Mouse (Mus musculus) neural tube, embryonic 12.5 days (tissue): ENCODE results near the gene Mark3. TPM values are rescaled to one million over a fixed set of nuclear protein-coding genes. Genes with fewer than 3 reads are reported as not detected.
A peak's percentile ranks its signal among the peaks of the same experiment; 100 is the strongest.

ENCODE experiments used
- ATAC-seq: fragments of 200-750 bp; cut with Nextera tagmentation; 2 replicates; pipeline ENCODE4 v1.8.0; 2017; ENCODE audit warnings: low read depth, mild to moderate bottlenecking, moderate TSS enrichment, moderate library complexity; ENCODE audit not compliant: low FRiP score
- H3K27ac ChIP-seq: fragments of 300-500 bp; sonication (generic); 2 replicates; pipeline ENCODE4 v1.5.1; 2016
- H3K27me3 ChIP-seq: fragments of 300-500 bp; sonication (generic); replicated peaks from 2 replicates; pipeline ENCODE4 v1.6.1; 2016; ENCODE audit warnings: mild to moderate bottlenecking
- H3K36me3 ChIP-seq: fragments of 300-500 bp; sonication (generic); 2 replicates; pipeline ENCODE4 v1.6.1; 2016; ENCODE audit warnings: mild to moderate bottlenecking
- H3K4me1 ChIP-seq: fragments of 300-500 bp; sonication (generic); 2 replicates; pipeline ENCODE4 v1.6.1; 2016
- H3K4me2 ChIP-seq: fragments of 300-500 bp; sonication (generic); replicated peaks from 2 replicates; pipeline ENCODE4 v1.6.1; 2016; ENCODE audit warnings: mild to moderate bottlenecking
- H3K4me3 ChIP-seq: fragments of 300-500 bp; sonication (generic); 2 replicates; pipeline ENCODE4 v1.5.1; 2016
- H3K9ac ChIP-seq: fragments of 300-500 bp; sonication (generic); 2 replicates; pipeline ENCODE4 v1.6.1; 2016; ENCODE audit warnings: mild to moderate bottlenecking
- H3K9me3 ChIP-seq: fragments of 300-500 bp; sonication (generic); 2 replicates; pipeline ENCODE4 v1.6.1; 2016; ENCODE audit warnings: mild to moderate bottlenecking
- WGBS: fragments of 180-500 bp; shearing (Covaris S2); methylation state at CpG from one replicate; pipeline ENCODE4 v1.1.7; 2016; 5-methylcytosine and 5-hydroxymethylcytosine counted together
- polyA plus RNA-seq: library from polyadenylated mRNA; unstranded; fragments of >200 nt; fragmentation: Nextera tagmentation; extraction: Ambion mirVana; gene quantifications from 2 replicates; pipeline ENCODE4 v1.2.1, GENCODE M21; 2016

Gene Mark3
- polyA plus RNA-seq, 1 experiment from 2014 or later, result 88.3 TPM

GRCm38 (mm10) chr12:111598902-111599301, 24.6 kb downstream of the Mark3 start:
- Histone ChIP-seq H3K27ac (no peak overlapping the region), H3K27me3 (no peaks in the 10 kb centered on the region), H3K4me2 (no peak overlapping the region), H3K4me3 (no peak overlapping the region), H3K9me3 (no peaks in the 10 kb centered on the region), H3K9ac (no peak overlapping the region), H3K4me1 (no peaks in the 10 kb centered on the region), H3K36me3 (peaks cover 64% of the 10 kb centered on the region)
- ATAC-seq, result no peak
- 100% methylated on average over 1 of the region's 1 CpGs for WGBS

- Histone ChIP-seq H3K36me3 (peaks cover 60% of the 10 kb centered on the region), H3K4me2 (no peak overlapping the region), H3K9me3 (no peaks in the 10 kb centered on the region), H3K4me3 (no peak overlapping the region), H3K4me1 (no peaks in the 10 kb centered on the region), H3K9ac (no peak overlapping the region), H3K27ac (no peak overlapping the region), H3K27me3 (no peaks in the 10 kb centered on the region)
- 90% methylated on average over 5 of the region's 5 CpGs for WGBS
- ATAC-seq, result no peak
Observed at GRCm38 (mm10) chr12:111599640-111600039, 25.3 kb downstream of the Mark3 start.

GRCm38 (mm10) chr12:111603871-111604270, 29.5 kb downstream of the Mark3 start:
- Histone ChIP-seq H3K27me3 (no peaks in the 10 kb centered on the region), H3K9ac (no peak overlapping the region), H3K27ac (no peak overlapping the region), H3K4me3 (no peak overlapping the region), H3K9me3 (no peaks in the 10 kb centered on the region), H3K4me2 (no peak overlapping the region), H3K36me3 (peaks cover 38% of the 10 kb centered on the region), H3K4me1 (no peaks in the 10 kb centered on the region)
- WGBS, result 94% methylated on average over 3 of the region's 3 CpGs
- ATAC-seq, result no peak

GRCm38 (mm10) chr12:111605619-111606018, 31.3 kb downstream of the Mark3 start:
- WGBS, result 95% methylated on average over 2 of the region's 2 CpGs
- Histone ChIP-seq H3K27ac (no peak overlapping the region), H3K4me2 (no peak overlapping the region), H3K27me3 (no peaks in the 10 kb centered on the region), H3K4me3 (no peak overlapping the region), H3K36me3 (peaks cover 34% of the 10 kb centered on the region), H3K4me1 (no peaks in the 10 kb centered on the region), H3K9me3 (no peaks in the 10 kb centered on the region), H3K9ac (no peak overlapping the region)
- ATAC-seq, result no peak

- Histone ChIP-seq H3K4me2 (no peak overlapping the region), H3K36me3 (peaks cover 44% of the 10 kb centered on the region), H3K4me1 (no peaks in the 10 kb centered on the region), H3K27ac (no peak overlapping the region), H3K27me3 (no peaks in the 10 kb centered on the region), H3K4me3 (no peak overlapping the region), H3K9me3 (no peaks in the 10 kb centered on the region), H3K9ac (no peak overlapping the region)
- ATAC-seq, result no peak
- WGBS, result 40% methylated on average over 5 of the region's 5 CpGs
Observed at GRCm38 (mm10) chr12:111608015-111608414, 33.7 kb downstream of the Mark3 start.

GRCm38 (mm10) chr12:111614475-111615141, 40.3 kb downstream of the Mark3 start:
- H3K4me1 ChIP-seq, result no peaks in the 10 kb centered on the region
- H3K9me3 ChIP-seq, result no peaks in the 10 kb centered on the region
- no peak overlapping the region for H3K4me3 ChIP-seq
- no peak overlapping the region for H3K4me2 ChIP-seq
- no peak for ATAC-seq
- no peak overlapping the region for H3K27ac ChIP-seq
- peaks cover 36% of the 10 kb centered on the region for H3K36me3 ChIP-seq
- WGBS, result 90% methylated on average over 5 of the region's 5 CpGs
- no peak overlapping the region for H3K9ac ChIP-seq
- no peaks in the 10 kb centered on the region for H3K27me3 ChIP-seq

GRCm38 (mm10) chr12:111618266-111618665, 43.9 kb downstream of the Mark3 start:
- no peak overlapping the region for H3K4me3 ChIP-seq
- no peaks in the 10 kb centered on the region for H3K27me3 ChIP-seq
- H3K4me2 ChIP-seq, result no peak overlapping the region
- ATAC-seq, result no peak
- no peaks in the 10 kb centered on the region for H3K4me1 ChIP-seq
- H3K9me3 ChIP-seq, result no peaks in the 10 kb centered on the region
- H3K27ac ChIP-seq, result no peak overlapping the region
- H3K9ac ChIP-seq, result no peak overlapping the region
- peaks cover 31% of the 10 kb centered on the region for H3K36me3 ChIP-seq
- WGBS, result 87% methylated on average over 7 of the region's 7 CpGs

- Histone ChIP-seq H3K4me2 (no peak overlapping the region), H3K9me3 (no peaks in the 10 kb centered on the region), H3K27me3 (no peaks in the 10 kb centered on the region), H3K9ac (no peak overlapping the region), H3K27ac (0 out of 2 replicates have a peak overlapping the region, but pooled peaks have one; percentile 18), H3K4me1 (no peaks in the 10 kb centered on the region), H3K4me3 (no peak overlapping the region), H3K36me3 (peaks cover 84% of the 10 kb centered on the region)
- 58% methylated on average over 6 of the region's 6 CpGs for WGBS
- peak; percentile 56; the same call in 1 of the 2 replicates for ATAC-seq
Observed at GRCm38 (mm10) chr12:111648061-111648645, 73.8 kb downstream of the Mark3 start.

GRCm38 (mm10) chr12:111652953-111653352, 78.6 kb downstream of the Mark3 start:
- no peak for ATAC-seq
- no peak overlapping the region for H3K4me2 ChIP-seq
- no peaks in the 10 kb centered on the region for H3K4me1 ChIP-seq
- no peak overlapping the region for H3K9ac ChIP-seq
- H3K4me3 ChIP-seq, result no peak overlapping the region
- H3K36me3 ChIP-seq, result peaks cover 80% of the 10 kb centered on the region
- no peak overlapping the region for H3K27ac ChIP-seq
- 88% methylated on average over 3 of the region's 3 CpGs for WGBS
- no peaks in the 10 kb centered on the region for H3K9me3 ChIP-seq
- H3K27me3 ChIP-seq, result no peaks in the 10 kb centered on the region

- Histone ChIP-seq H3K4me2 (no peak overlapping the region), H3K9me3 (no peaks in the 10 kb centered on the region), H3K4me3 (no peak overlapping the region), H3K27ac (no peak overlapping the region), H3K27me3 (no peaks in the 10 kb centered on the region), H3K4me1 (no peaks in the 10 kb centered on the region), H3K36me3 (peaks cover 75% of the 10 kb centered on the region), H3K9ac (no peak overlapping the region)
- 0 out of 2 replicates have a peak, but pooled peaks have one; percentile 29 for ATAC-seq
- 40% methylated on average over 3 of the region's 3 CpGs for WGBS
Observed at GRCm38 (mm10) chr12:111653434-111653833, 79.1 kb downstream of the Mark3 start.

- no peak overlapping the region for H3K4me3 ChIP-seq
- peaks cover 69% of the 10 kb centered on the region for H3K36me3 ChIP-seq
- no peak overlapping the region for H3K27ac ChIP-seq
- WGBS, result 93% methylated on average over 11 of the region's 11 CpGs
- H3K9me3 ChIP-seq, result no peaks in the 10 kb centered on the region
- H3K9ac ChIP-seq, result no peak overlapping the region
- H3K27me3 ChIP-seq, result no peaks in the 10 kb centered on the region
- no peak overlapping the region for H3K4me2 ChIP-seq
- no peak for ATAC-seq
- no peaks in the 10 kb centered on the region for H3K4me1 ChIP-seq
Observed at GRCm38 (mm10) chr12:111655695-111656094, 81.4 kb downstream of the Mark3 start.

GRCm38 (mm10) chr12:111659331-111659730, 85.0 kb downstream of the Mark3 start:
- Histone ChIP-seq H3K27me3 (no peaks in the 10 kb centered on the region), H3K36me3 (peaks cover 63% of the 10 kb centered on the region), H3K4me3 (no peak overlapping the region), H3K9ac (no peak overlapping the region), H3K27ac (no peak overlapping the region), H3K4me2 (no peak overlapping the region), H3K4me1 (0 out of 2 replicates have a peak, but pooled peaks cover 5% of the 10 kb centered on the region), H3K9me3 (no peaks in the 10 kb centered on the region)
- ATAC-seq, result no peak
- WGBS, result 94% methylated on average over 4 of the region's 4 CpGs

- no peak overlapping the region for H3K9ac ChIP-seq
- H3K4me3 ChIP-seq, result no peak overlapping the region
- no peaks in the 10 kb centered on the region for H3K9me3 ChIP-seq
- H3K36me3 ChIP-seq, result peaks cover 55% of the 10 kb centered on the region
- no peaks in the 10 kb centered on the region for H3K27me3 ChIP-seq
- 0 out of 2 replicates have a peak, but pooled peaks cover 5% of the 10 kb centered on the region for H3K4me1 ChIP-seq
- no peak overlapping the region for H3K27ac ChIP-seq
- ATAC-seq, result no peak
- no peak overlapping the region for H3K4me2 ChIP-seq
- WGBS, result 97% methylated on average over 1 of the region's 1 CpGs
Observed at GRCm38 (mm10) chr12:111660628-111661027, 86.3 kb downstream of the Mark3 start.
